ENCODE assay signal across 12 mouse cellular contexts in genomic region chr15:79697558-79698187, GRCm38 (mm10). TPM values are rescaled to one million over a fixed set of nuclear protein-coding genes. Genes with fewer than 3 reads are reported as not detected.
DNase-seq lines count a peak whose midpoint lies in the region; ATAC-seq and TF ChIP-seq lines count a peak whose summit lies in the region.
"Had no signal": no experiment of that assay in that cellular context is flagged by ENCODE, and none has a peak within 500 bp of the region (broad histone marks: within the 10 kb centered on the region; RNA-seq: fewer than 3 reads in every experiment).

No protein-coding gene starts in this region.

- no peak overlapping the region for H3K4me3 ChIP-seq in kidney, postnatal 0 days (replicated peaks; ENCODE audit: low read depth, low read length)
- H3K4me3 ChIP-seq in G1E (ENCODE audit: low read depth, low read length) = peak overlapping the region; percentile 42; the same call in 1 of the 2 replicates
- no peak overlapping the region for H3K4me3 ChIP-seq in forebrain, embryonic 15.5 days
- no peak overlapping the region for H3K4me3 ChIP-seq in liver, embryonic 15.5 days (replicated peaks)
- no peak overlapping the region for H3K4me3 ChIP-seq in lung, adult 2 months (replicated peaks; ENCODE audit: extremely low read depth, low read depth, low read length)
- H3K4me3 ChIP-seq: embryonic facial prominence, embryonic 15.5 days; heart, embryonic 15.5 days; midbrain, embryonic 10.5 days had no signal

- peak; percentile 59; the same call in 1 of the 2 replicates for ATAC-seq in kidney, postnatal 0 days (replicated peaks; ENCODE audit: low FRiP score, low read depth)
- no peak for ATAC-seq in G1E (ENCODE audit: extremely low read depth, insufficient number of reproducible peaks, low FRiP score, poor library complexity, severe bottlenecking)
- peak; percentile 11; the same call in 1 of the 2 replicates for ATAC-seq in forebrain, embryonic 15.5 days (replicated peaks)
- ATAC-seq in liver, embryonic 15.5 days (ENCODE audit: insufficient read depth) = no peak

- H3K27ac ChIP-seq in kidney, postnatal 0 days = no peak overlapping the region
- H3K27ac ChIP-seq in forebrain, embryonic 15.5 days (replicated peaks) = peak overlapping the region; percentile 66
- H3K27ac ChIP-seq in liver, embryonic 15.5 days (replicated peaks) = peak overlapping the region; percentile 95; the same call in 1 of the 2 replicates
- H3K27ac ChIP-seq: embryonic facial prominence, embryonic 15.5 days; heart, embryonic 15.5 days; midbrain, embryonic 10.5 days had no signal

- 51% methylated on average over 9 of the region's 9 CpGs for WGBS in kidney, postnatal 0 days
- WGBS in forebrain, embryonic 15.5 days = 71% methylated on average over 9 of the region's 9 CpGs
- 66% methylated on average over 9 of the region's 9 CpGs for WGBS in liver, embryonic 15.5 days (ENCODE audit: insufficient replicate concordance)
- WGBS in lung, adult 2 months = 76% methylated on average over 9 of the region's 9 CpGs

- no peaks in the 10 kb centered on the region for H3K9me3 ChIP-seq in kidney, postnatal 0 days (replicated peaks; ENCODE audit: low read length)
- H3K9me3 ChIP-seq in G1E (replicated peaks) = no peaks in the 10 kb centered on the region
- no peaks in the 10 kb centered on the region for H3K9me3 ChIP-seq in forebrain, embryonic 15.5 days
- H3K9me3 ChIP-seq in liver, embryonic 15.5 days (replicated peaks) = no peaks in the 10 kb centered on the region
- H3K9me3 ChIP-seq: embryonic facial prominence, embryonic 15.5 days; heart, embryonic 15.5 days; midbrain, embryonic 10.5 days had no signal

- H3K36me3 ChIP-seq in kidney, postnatal 0 days (ENCODE audit: insufficient read depth, low read length) = 0 out of 2 replicates have a peak, but pooled peaks cover 3% of the 10 kb centered on the region
- H3K36me3 ChIP-seq in G1E (replicated peaks) = peaks cover 61% of the 10 kb centered on the region
- 0 out of 2 replicates have a peak, but pooled peaks cover 4% of the 10 kb centered on the region for H3K36me3 ChIP-seq in forebrain, embryonic 15.5 days
- H3K36me3 ChIP-seq in liver, embryonic 15.5 days (replicated peaks) = peaks cover 37% of the 10 kb centered on the region

- no peak for TF ChIP-seq POLR2A in lung, adult 2 months (IDR thresholded peaks at IDR 0.05; ENCODE audit: borderline replicate concordance, extremely low read depth, low read depth, low read length)

- peaks cover 13% of the 10 kb centered on the region; the same call in 1 of the 2 replicates for H3K4me1 ChIP-seq in kidney, postnatal 0 days (replicated peaks; ENCODE audit: insufficient read depth, low read length)
- H3K4me1 ChIP-seq in G1E (ENCODE audit: insufficient read depth, low read depth, low read length) = peaks cover 60% of the 10 kb centered on the region
- H3K4me1 ChIP-seq in forebrain, embryonic 15.5 days = peaks cover 20% of the 10 kb centered on the region
- H3K4me1 ChIP-seq in liver, embryonic 15.5 days (replicated peaks) = peaks cover 54% of the 10 kb centered on the region
- peaks cover 6% of the 10 kb centered on the region; the same call in 1 of the 2 replicates for H3K4me1 ChIP-seq in lung, adult 2 months (ENCODE audit: control insufficient read depth, insufficient read depth, low read length)

- TF ChIP-seq CTCF in kidney, postnatal 0 days (IDR thresholded peaks at IDR 0.05; ENCODE audit: low read depth) = no peak
- TF ChIP-seq CTCF in G1E (IDR thresholded peaks at IDR 0.05; ENCODE audit: low read depth, low read length) = no peak
- TF ChIP-seq CTCF in lung, adult 2 months (IDR thresholded peaks at IDR 0.05; ENCODE audit: insufficient read depth, low read length) = no peak

- no peak overlapping the region for H3K4me2 ChIP-seq in kidney, postnatal 0 days (ENCODE audit: low read length)
- H3K4me2 ChIP-seq in forebrain, embryonic 15.5 days (replicated peaks) = no peak overlapping the region
- 0 out of 2 replicates have a peak overlapping the region, but pooled peaks have one; percentile 92 for H3K4me2 ChIP-seq in liver, embryonic 15.5 days
- H3K4me2 ChIP-seq: embryonic facial prominence, embryonic 15.5 days; heart, embryonic 15.5 days had no signal

- DNase-seq in kidney, postnatal 0 days (ENCODE audit: low spot score) = no peak
- DNase-seq in kidney, postnatal 14 days = no peak
- no peak for DNase-seq in G1E (ENCODE audit: low spot score)
- no peak for DNase-seq in adrenal gland, postnatal 36 days
- no peak for DNase-seq in lung, adult 2 months
- no peak for DNase-seq in thymus, postnatal 4 days
- DNase-seq: lung, adult 18-20 months had no signal

- no peaks in the 10 kb centered on the region for H3K27me3 ChIP-seq in kidney, postnatal 0 days (ENCODE audit: insufficient read depth, low read length)
- no peaks in the 10 kb centered on the region for H3K27me3 ChIP-seq in G1E (ENCODE audit: insufficient read depth, low read length)
- no peaks in the 10 kb centered on the region for H3K27me3 ChIP-seq in forebrain, embryonic 15.5 days
- H3K27me3 ChIP-seq in liver, embryonic 15.5 days = no peaks in the 10 kb centered on the region
- H3K27me3 ChIP-seq: embryonic facial prominence, embryonic 15.5 days; heart, embryonic 15.5 days had no signal

- H3K9ac ChIP-seq in kidney, postnatal 0 days (ENCODE audit: low read depth, low read length) = no peak overlapping the region
- H3K9ac ChIP-seq in forebrain, embryonic 15.5 days (replicated peaks) = no peak overlapping the region
- H3K9ac ChIP-seq in liver, embryonic 15.5 days = no peak overlapping the region
- H3K9ac ChIP-seq: embryonic facial prominence, embryonic 15.5 days; heart, embryonic 15.5 days had no signal

RNA-seq across cellular contexts. Expression of gene Gtpbp1, which starts 7.0 kb away (rescaled TPM):
- 24.3 and 26.9 TPM in 2 replicates for polyA plus RNA-seq in kidney, postnatal 0 days (2015; fragmentation: Nextera tagmentation; extraction: Ambion mirVana)
- total RNA-seq in G1E (2014; fragmentation: Nextera tagmentation) (63.7 and 74.7 TPM in 2 replicates), G1E (2017) (54.8 and 58.6 TPM in 2 replicates)
- 108 and 116 TPM in 2 replicates for polyA plus RNA-seq in G1E (2012)
- 53.9 and 58.0 TPM in 2 replicates for polyA plus RNA-seq in forebrain, embryonic 15.5 days (2015; fragmentation: Nextera tagmentation; extraction: Ambion mirVana)
- 29.9 and 33.5 TPM in 2 replicates for polyA plus RNA-seq in liver, embryonic 15.5 days (2015; fragmentation: Nextera tagmentation; extraction: Ambion mirVana)
- total RNA-seq in adrenal gland, postnatal 36 days (2021) = 10 to 100 TPM; 25.8 to 27.2 TPM
- polyA plus RNA-seq in lung, adult 2 months (2012; rRNA removed) = 33.4 and 37.3 TPM in 2 replicates

RNA-seq across cellular contexts. Expression of gene Josd1, which starts 10.0 kb away (rescaled TPM):
- polyA plus RNA-seq in kidney, postnatal 0 days (2015; fragmentation: Nextera tagmentation; extraction: Ambion mirVana) = 18.8 and 19.0 TPM in 2 replicates
- total RNA-seq in G1E (2014; fragmentation: Nextera tagmentation) = 19.1 and 23.3 TPM in 2 replicates
- total RNA-seq in G1E (2017) = 21.6 and 21.9 TPM in 2 replicates
- polyA plus RNA-seq in G1E (2012) = 16.7 and 22.6 TPM in 2 replicates
- 23.3 and 26.8 TPM in 2 replicates for polyA plus RNA-seq in forebrain, embryonic 15.5 days (2015; fragmentation: Nextera tagmentation; extraction: Ambion mirVana)
- 20.1 and 22.3 TPM in 2 replicates for polyA plus RNA-seq in liver, embryonic 15.5 days (2015; fragmentation: Nextera tagmentation; extraction: Ambion mirVana)
- 10 to 100 TPM; 33.8 to 36.4 TPM for total RNA-seq in adrenal gland, postnatal 36 days (2021)
- polyA plus RNA-seq in lung, adult 2 months (2012; rRNA removed) = 16.3 and 22.2 TPM in 2 replicates

RNA-seq across cellular contexts. Expression of gene Tomm22, which starts 27.0 kb away (rescaled TPM):
- 264 TPM in 2 replicates for polyA plus RNA-seq in kidney, postnatal 0 days (2015; fragmentation: Nextera tagmentation; extraction: Ambion mirVana)
- 116 and 133 TPM in 2 replicates for total RNA-seq in G1E (2014; fragmentation: Nextera tagmentation)
- total RNA-seq in G1E (2017) = 144 and 169 TPM in 2 replicates
- 103 and 140 TPM in 2 replicates for polyA plus RNA-seq in G1E (2012)
- 264 and 266 TPM in 2 replicates for polyA plus RNA-seq in forebrain, embryonic 15.5 days (2015; fragmentation: Nextera tagmentation; extraction: Ambion mirVana)
- polyA plus RNA-seq in liver, embryonic 15.5 days (2015; fragmentation: Nextera tagmentation; extraction: Ambion mirVana) = 124 and 134 TPM in 2 replicates
- 100 to 1,000 TPM; 110 to 112 TPM for total RNA-seq in adrenal gland, postnatal 36 days (2021)
- 21.3 and 31.9 TPM in 2 replicates for polyA plus RNA-seq in lung, adult 2 months (2012; rRNA removed)

RNA-seq across cellular contexts. Expression of gene Cby1, which starts 38.7 kb away (rescaled TPM):
- polyA plus RNA-seq in kidney, postnatal 0 days (2015; fragmentation: Nextera tagmentation; extraction: Ambion mirVana) = 51.7 and 52.7 TPM in 2 replicates
- 9.9 and 18.5 TPM in 2 replicates for total RNA-seq in G1E (2014; fragmentation: Nextera tagmentation)
- total RNA-seq in G1E (2017) = 44.7 and 54.5 TPM in 2 replicates
- polyA plus RNA-seq in G1E (2012) = 98.0 and 113 TPM in 2 replicates
- polyA plus RNA-seq in forebrain, embryonic 15.5 days (2015; fragmentation: Nextera tagmentation; extraction: Ambion mirVana) = 116 and 124 TPM in 2 replicates
- polyA plus RNA-seq in liver, embryonic 15.5 days (2015; fragmentation: Nextera tagmentation; extraction: Ambion mirVana) = 12.3 and 12.7 TPM in 2 replicates
- total RNA-seq in adrenal gland, postnatal 36 days (2021) = 10 to 100 TPM; 15.9 to 24.7 TPM
- polyA plus RNA-seq in lung, adult 2 months (2012; rRNA removed) = 10.2 and 18.2 TPM in 2 replicates

RNA-seq across cellular contexts. Expression of gene Fam227a, which starts 38.9 kb away (rescaled TPM):
- polyA plus RNA-seq in kidney, postnatal 0 days (2015; fragmentation: Nextera tagmentation; extraction: Ambion mirVana) = 0.66 and 1.3 TPM in 2 replicates
- 0.90 and 3.4 TPM in 2 replicates for total RNA-seq in G1E (2014; fragmentation: Nextera tagmentation)
- total RNA-seq in G1E (2017) = 1.2 and 2.1 TPM in 2 replicates
- polyA plus RNA-seq in G1E (2012) = 0.11 and 0.13 TPM in 2 replicates
- 4.7 and 5.2 TPM in 2 replicates for polyA plus RNA-seq in forebrain, embryonic 15.5 days (2015; fragmentation: Nextera tagmentation; extraction: Ambion mirVana)
- polyA plus RNA-seq in liver, embryonic 15.5 days (2015; fragmentation: Nextera tagmentation; extraction: Ambion mirVana) = 0.05 and 0.12 TPM in 2 replicates
- 1 to 10 TPM; 2.4 to 2.8 TPM for total RNA-seq in adrenal gland, postnatal 36 days (2021)
- polyA plus RNA-seq in lung, adult 2 months (2012; rRNA removed) = 2.1 and 4.2 TPM in 2 replicates

Comparison
In these comparisons a context has a peak if more than half of its experiments do, and no peak if none do; other contexts are left out.
1. ATAC-seq: peak in kidney, postnatal 0 days (single experiment) and forebrain, embryonic 15.5 days (single experiment); none in G1E (single experiment) and liver, embryonic 15.5 days (single experiment).